Mouse (Mus musculus) urinary bladder, adult 18-20 months (tissue): ENCODE measurements around the gene Foxc2.
"Not testable (repeated sequence)": the region's sequence is repeated elsewhere in the genome, so short reads cannot be mapped to it uniquely, and the experiment has no call there.

Source experiments
- DNase-seq, 2 experiments: peaks; one replicate each; pipeline ENCODE4 v3.0.0; 2022; ENCODE audit warnings: low spot score in 2 of 2, mixed read lengths in 2 of 2

Gene Foxc2

GRCm38 (mm10) chr8:121119635-121120455, 3.9 kb downstream of the Foxc2 start:
- no peak for DNase-seq

DNA sequence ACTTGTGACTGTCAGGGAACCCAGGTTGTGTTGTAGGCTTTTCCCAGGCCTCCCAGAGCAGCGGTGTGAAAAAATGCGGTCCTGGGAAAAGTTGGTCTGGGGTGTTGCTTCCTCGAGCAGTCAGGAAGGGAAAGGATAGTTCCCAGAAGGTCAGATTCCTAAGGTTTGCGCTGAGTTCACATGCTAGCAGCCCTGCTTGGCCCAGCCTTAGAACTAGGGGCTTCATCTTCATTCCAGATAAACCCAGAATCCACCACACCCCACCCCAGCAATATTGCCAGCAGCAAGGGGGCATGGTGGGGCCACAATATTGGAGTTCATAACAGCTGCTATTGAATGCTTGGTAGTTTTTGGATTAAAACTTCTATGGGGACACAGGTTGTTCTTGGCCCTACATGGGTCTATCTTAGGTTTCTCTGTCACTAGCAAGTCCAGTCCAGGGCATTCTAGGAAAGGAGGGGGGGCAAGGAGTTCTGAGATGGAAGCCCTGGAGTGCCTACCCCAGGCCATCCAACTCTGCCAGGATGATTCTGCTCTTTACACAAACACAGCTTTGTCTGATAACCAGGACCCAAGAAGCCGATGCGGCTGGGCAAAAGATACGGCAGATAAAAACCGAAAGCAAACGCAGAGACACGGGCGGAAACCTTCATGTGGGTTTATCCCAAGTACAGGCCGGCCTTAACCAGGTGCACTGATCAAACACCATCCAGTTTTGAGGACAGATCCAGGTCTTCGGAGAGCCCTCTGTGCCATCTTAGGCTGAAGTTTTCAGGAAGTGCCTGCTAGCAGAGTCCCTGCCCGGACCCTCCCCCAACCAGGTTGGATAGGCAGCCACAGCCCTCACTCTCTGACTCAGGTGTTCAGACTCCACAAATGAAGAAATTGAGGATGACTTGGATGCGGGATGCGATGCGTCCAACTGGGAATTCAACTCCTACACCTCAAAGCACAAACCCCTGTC, 4.8 kb downstream of the Foxc2 start:
- DNase-seq: no peak

- DNase-seq: no peak
Observed at GRCm38 (mm10) chr8:121121704-121122103, 5.7 kb downstream of the Foxc2 start.

DNA sequence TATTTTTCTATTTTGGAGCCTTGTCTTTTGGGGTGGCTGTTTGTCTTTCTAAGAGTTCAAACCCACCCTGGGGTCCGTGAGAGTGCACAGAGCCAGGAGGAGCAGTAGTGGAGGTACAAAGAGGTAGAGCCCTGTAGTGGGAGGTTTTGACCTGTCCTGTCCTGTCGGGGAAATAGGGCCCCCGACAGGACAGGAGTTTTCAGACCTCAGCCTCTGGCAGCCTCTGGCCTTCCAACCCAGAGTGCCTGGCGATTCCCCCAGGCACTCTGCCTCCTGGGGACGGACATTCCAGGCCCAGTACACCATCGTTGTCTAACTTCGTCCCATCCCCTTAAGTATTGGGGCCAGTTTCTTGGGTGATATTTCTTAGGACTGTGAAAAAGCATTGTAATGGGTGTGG, 6.4 kb downstream of the Foxc2 start:
- DNase-seq: no peak

DNA sequence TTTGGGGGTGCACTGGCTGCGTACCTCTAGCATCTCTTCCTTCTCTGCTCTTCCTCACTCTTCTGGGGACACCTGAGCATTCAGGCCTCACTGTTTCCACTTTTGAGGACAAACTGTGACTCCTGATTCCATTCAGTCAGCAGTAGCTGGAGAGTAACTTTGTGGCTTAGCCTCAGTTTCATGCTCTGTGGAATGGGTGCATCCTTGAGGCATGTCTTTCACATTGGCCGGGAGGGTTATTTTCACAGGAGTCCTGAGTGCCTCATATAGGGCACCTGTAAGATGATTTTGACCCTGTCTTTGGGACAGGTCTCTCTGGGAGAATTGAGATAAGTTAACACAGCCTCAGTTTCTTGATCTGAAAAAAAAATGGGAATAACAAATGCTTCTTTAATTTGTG, 7.1 kb downstream of the Foxc2 start:
- no peak for DNase-seq

DNA sequence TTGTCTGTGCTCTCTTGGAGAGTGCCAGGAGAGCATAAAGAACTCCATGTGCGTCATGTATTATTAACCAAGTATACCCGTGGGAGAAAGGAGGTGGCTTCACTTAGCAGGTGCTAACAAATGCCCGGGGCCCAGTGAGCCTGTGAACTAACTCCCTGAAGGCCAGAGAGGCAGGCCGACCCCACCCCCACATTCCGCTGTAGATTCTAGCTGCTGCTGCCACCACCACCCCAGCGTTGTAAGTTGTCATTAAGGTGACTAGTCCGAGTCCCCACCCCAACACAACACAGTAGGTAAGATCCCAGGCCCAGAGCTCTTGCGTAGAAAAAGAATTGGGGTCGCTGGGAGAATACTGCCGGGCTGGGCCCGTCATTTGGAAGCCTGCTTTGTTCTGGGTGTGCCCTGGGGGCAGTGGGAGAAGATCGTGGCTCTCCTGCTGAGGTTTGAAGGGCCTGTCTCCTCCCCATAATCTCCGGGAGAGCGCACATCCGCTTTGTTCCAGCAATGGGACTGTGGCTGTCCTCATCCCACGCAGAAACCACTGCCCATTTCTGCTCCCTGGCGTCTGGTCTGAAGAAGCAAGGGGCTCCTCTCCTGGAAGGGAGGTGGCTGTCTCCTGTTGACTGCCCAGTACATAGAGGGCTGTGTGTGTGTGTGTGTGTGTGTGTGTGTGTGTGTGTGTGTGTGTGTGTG, 8.7 kb downstream of the Foxc2 start:
- no peak for DNase-seq

GRCm38 (mm10) chr8:121125311-121125876, 9.4 kb downstream of the Foxc2 start:
- peak; percentile 70 for DNase-seq

- DNase-seq: no peak
Observed at GRCm38 (mm10) chr8:121126191-121126590, 10.2 kb downstream of the Foxc2 start.

DNA sequence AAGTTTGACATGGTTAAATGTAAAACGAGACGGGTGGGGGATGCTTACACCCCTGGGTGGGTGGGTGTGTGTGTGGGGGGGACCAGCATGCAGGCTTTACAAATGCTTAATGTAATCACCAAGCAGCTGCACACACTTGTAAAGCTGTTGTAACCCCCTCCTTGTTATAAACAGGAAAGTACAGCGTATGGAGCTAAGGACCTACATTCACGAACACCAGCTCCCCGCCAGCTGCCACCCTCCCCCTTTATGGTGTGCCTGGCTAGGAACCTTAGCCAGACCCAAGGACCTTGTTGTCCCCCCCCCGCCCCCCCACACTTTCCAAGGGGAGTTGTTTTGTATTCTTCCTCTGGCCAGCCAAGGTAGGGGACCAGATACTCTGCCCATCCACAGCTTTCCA, 10.7 kb downstream of the Foxc2 start:
- no peak for DNase-seq

GRCm38 (mm10) chr8:121127291-121127701, 11.3 kb downstream of the Foxc2 start:
- no peak for DNase-seq

GRCm38 (mm10) chr8:121127756-121128375, 11.9 kb downstream of the Foxc2 start, which contains the start of gene Foxl1:
TSS of gene Foxl1 (plus strand) at chr8:121127940.
- DNase-seq: no peak

GRCm38 (mm10) chr8:121128531-121129264, 12.7 kb downstream of the Foxc2 start:
- no peak for DNase-seq

GRCm38 (mm10) chr8:121129265-121129940, 13.4 kb downstream of the Foxc2 start:
- DNase-seq: no peak

- no peak for DNase-seq
Observed at GRCm38 (mm10) chr8:121130522-121130921, 14.6 kb downstream of the Foxc2 start.

DNA sequence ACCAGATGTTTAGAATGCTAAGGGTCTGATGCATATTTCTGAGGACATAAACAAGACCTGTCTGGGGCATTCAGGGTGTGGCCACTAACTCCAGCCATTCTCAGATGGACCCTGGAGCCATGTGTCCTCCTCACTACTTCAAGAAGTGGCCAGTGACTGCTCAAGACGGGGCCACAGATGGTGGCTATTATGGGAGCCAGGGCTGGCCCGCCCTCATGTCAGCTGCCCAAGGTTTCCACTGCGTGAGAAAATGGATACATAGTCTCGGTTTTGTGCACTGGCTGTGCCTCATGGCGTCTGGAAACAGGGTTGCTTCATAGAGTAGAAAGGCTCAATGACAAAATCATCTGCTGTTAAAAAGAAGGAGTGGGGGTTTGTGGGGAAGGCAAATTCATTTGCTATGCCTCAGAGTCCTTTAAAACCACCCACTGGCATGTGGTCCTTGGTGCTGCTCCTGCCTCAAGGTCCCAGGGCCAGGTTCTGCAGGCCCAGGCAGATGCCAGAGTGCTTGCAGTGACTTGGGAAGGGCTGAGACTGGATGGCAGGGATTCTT, 17.1 kb downstream of the Foxc2 start:
- no peak for DNase-seq

DNA sequence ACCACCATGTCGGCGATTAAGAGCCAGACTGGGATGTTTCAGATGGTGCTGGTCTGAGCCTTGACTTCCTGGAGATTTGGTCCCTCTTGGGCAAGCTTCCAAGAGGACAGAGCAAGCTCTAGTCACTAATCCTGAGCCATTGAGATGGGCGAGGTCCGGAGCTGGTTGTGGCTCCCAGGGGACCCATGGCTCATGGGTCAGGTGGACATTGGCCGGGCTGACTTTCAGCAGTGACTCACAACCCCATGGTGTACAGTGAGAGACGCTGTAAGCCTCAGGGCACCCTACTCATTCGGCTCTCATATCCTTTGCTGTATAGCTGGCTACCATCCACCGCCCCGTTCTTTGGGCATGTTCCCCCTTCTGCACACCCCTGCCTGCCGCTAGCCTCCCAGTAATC, 18.1 kb downstream of the Foxc2 start:
- no peak for DNase-seq

DNA sequence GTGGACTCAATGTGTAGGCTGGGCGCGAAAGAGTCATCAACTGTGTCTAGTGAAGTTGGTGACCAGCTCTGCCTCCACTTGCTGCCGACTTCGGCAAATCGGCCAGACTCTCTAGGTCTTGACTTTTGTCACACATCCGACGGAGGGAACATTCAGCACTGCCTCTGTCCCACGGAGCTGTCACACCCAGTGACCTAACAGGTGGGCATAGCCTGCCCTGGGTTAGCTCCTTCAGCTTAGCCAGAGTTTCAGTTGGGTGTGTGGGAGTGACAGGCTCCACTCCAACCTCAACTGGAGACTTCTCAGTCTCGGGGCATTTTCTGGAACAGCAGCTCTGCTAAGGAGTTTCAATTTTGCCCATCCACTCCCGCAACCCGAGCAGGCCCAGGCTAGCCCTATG, 18.5 kb downstream of the Foxc2 start:
- DNase-seq: no peak

GRCm38 (mm10) chr8:121136856-121137255, 20.9 kb downstream of the Foxc2 start:
- DNase-seq: no peak

DNA sequence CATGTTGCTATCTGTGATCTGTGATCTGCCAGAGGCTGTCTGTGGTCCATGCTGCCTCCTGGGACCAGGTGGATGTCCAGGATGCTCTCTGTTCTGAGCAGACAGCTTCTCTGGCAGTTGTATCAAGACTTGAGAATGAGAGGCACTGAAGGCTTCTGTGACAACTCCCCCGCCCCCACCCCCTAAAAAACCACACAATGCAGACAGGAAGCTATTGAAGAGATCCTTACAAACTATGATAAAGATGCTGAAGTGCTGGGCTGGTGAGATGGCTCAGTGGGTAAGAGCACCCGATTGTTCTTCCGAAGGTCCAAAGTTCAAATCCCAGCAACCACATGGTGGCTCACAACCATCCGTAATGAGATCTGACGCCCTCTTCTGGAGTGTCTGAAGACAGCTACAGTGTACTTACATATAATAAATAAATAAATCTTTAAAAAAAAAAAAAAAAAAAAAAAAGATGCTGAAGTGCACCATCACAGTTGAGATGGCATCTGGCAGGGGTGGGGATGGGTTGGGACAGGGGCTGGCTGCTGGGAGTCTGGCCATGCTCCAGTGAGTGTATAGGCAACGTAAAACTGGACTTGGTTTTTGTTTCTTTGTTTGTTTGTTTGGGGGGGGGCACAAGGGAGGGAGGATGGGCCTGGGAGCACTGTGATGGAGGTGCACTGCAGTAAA, 29.6 kb downstream of the Foxc2 start:
- not testable (repeated sequence) for DNase-seq
